Mouse (Mus musculus): Measurements from ENCODE around the gene Fbxl18. TPM values are rescaled to one million over a fixed set of nuclear protein-coding genes. Genes with fewer than 3 reads are reported as not detected.

Gene Fbxl18
- total RNA-seq, 4 experiments from 2014 or later = 14.0 to 18.5 (median 15.1) TPM

DNA sequence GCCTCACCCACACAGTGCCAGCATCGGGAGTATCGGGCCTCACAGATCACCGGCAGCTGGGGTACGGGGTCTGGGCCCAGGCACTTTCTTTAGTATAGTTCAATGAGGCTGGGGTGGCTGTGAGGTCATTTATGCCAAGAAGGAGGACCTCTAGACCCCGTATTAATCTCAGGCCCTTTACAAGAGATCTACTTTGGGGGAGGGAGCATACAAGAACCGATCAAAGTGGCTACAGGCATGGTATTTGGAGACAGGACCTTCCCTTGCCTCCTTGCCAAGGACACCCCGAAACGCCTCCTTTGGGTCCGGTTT, 73.3 kb downstream of the Fbxl18 start:
- no peak for DNase-seq

DNA sequence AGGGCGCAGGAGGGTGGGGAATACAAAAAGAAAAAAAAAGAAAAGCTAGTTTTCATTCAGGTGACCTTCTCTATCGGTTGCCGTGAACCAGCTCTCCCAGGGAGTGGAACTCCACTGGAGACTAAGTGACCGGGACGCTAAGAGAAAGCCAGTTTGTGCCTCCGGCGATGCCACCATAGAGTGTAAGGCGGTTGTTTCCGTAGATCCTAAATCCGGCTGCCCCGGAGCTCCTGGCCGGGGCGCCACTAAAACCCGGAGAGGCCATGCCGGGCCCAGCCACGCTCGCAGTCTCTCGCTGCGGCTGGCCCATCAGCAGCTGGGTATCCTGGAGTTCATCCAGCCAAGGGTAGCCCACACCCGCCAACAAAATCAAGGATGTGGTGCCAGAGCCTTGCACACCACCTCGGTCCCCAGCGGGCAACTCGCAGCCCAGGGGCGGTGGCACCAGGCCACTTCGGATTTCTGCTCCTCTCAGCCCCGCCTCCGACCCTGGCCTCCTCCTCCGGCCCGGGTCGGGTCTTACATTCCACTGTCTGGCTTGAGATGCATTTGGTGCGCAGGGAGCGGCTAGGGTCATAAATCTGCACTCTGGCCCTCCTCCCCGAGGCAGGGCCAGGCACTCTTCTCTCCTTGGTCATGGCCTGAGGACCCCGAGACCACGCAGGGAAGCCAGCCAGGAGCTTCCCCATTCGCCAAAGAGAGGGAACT, 73.8 kb downstream of the Fbxl18 start:
- peak; percentile 95 for DNase-seq

DNA sequence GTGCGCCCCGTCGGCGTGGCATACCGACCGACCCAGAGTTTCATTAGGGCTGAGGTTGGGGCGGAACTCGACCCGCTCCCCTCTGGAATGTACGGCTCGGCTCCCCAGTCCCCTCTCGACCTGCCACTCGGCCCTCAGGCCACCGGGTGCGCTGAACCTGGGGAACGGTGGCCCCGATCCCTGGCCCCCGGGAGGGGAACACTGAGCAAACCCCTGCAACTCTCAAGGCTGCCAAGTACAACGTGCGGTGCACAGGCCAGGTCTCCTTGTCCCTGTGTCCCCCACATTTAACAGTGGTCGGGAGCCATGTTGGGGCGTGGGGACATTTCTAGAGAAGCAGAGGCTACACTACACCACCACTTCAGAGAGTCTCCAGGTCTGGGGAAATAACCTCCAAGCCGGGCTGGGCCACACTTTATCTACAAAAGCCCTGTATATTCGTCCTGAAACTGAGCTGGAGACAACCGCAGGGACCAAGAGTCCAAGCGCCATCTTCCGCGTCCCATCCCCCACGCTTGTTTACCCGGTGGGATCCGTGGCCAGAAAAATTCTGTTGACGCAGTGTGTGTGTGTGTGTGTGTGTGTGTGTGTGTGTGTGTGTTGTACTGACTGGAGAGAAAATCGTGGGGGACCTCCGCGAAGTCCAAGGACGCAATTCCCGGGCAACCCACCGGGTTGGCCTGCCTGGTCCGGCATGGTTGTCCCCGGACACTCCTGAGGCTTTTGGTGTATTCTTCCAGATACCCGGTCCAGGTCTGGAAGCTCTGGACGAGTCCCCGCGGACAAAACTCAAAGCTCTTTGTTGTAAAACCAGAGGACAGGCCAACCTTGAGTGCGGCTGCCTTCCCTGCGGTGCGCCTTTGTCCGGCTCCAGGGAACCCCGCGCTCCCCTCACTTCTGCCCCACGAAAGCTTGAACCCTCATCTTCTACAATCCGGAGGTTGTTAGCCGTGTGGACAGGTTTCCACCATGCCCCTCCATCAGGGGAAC, 74.7 kb downstream of the Fbxl18 start:
- DNase-seq = no peak

DNA sequence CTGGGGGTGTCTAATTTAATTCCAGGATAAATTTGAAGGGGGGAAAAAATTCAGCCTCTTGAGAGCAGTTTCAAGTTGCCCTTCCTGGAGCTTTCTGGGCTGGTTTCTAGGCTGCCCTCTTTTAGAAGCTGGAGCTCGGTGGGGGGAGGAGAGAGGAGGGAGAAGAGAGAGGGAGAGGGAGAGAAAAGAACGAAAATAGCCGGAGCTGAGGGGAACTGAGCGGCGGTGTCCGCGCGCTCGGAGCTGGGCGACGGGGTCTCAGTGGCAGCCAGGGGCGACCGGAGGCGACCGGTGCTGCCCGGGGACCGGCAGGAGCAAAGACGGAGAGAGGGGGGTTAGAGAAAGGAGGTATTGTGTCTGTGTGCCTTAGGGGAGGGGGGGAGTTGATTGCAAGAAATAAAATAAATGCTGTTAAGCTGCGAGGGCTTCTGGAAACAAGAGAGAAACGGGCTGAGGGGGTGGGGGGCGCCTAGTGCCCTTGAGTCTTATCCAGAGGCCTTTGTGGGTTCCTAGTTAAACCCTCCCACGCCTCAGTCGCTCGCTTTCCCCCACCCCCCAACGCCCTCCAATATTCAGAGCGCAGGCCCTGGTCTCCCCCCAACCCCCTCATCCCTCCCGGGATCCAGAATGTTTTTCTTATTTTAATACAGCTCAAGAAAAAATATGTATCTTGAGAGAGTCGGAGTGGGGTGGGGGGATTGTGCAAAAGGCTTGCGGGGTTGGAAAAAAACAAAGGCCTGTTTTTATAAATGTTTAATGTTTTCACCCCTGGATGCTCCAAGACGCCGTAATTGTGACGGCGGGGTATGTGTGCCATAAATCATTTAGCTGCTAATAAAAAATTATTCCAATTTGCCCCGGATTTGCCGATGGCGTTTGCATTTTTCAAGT, 75.6 kb downstream of the Fbxl18 start:
- peak; percentile 62 for DNase-seq

DNA sequence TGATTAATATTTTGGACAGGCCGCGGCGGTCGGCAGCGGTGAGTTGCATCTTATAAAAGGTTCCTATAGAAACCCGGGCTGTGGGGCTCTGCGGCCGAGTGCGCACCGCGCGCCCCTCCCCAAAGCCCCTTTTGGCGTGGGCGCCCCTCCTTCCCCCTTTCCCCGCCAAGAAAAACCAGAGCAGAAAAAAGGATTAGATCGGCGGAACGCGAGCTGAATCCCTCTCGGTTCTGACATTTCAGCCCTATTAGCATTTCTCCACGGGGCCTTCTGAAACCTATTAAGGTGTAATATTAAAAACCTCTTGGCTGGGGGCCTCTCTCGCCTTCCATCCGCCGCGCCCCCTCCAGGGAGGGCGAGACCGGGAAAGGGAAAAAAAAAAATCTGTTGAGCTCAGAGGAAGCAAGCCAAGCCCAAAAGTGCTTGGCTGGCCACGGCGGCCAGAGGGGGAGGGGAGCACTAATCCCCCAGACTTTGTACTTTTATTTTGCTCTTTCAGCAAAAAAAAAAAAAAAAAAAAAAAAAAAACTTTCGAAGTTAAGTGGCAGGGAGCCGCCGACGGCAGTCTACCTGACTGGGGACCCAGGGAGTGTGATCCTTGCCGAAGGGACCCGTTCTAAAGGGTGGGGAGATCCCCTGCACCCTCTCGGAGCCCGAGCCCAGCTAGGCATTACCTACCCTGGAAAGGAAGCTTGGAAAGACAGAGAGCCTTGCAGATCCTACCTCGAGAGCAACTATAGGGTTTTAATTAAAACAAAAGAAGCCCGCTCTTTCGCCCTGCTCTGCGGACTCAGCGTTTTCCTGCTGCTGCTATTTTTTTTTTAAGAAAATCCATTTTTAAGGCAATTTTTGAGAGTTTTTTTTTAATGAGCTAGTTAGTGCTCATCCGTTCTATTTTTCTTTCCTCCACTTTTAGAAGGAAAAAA, 76.5 kb downstream of the Fbxl18 start:
- DNase-seq = peak; percentile 66

DNA sequence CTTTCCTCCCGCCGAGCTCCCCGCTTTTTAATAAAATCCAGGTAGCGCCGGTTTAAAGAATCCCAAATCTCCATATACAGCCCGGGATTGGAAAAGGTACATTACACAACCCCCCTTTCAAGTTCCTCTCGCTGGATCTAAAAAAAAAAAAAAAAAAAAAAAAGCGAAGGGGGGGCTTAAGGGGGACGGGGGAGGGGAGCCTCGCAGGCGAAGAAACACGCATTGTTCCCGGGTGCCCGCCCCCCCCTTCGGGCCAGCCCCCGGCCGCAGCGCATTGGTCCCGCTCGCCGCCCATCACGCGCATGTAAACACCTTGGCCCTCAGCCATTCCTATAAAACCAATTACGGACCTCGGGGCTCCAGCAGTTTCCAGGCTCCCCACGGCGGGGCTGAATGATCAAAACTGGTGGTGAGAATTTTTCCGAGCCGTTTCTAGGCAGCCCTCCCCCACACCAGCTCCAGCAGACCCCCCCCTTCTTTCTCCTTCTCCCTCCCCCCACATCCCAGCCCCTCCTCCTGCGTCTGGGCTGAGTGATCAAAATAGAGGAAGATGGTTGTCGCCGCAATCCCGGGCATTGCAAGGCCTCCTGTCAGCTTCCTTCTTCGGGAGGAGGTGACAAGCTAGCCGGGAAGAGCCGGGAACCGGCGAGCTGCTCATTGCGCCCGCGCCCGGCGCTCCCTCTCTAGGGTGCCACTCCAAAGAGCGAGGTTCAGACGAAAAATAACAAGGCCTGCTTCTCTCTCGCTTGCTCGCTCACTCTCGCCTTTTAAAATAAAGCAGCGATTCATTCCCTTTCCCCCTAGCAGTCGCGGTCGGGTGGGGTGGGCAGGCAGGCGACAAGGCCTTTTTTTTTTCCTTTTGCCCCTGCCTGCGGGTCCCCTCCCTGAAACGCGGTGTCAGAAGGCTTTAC, 77.4 kb downstream of the Fbxl18 start, which contains the start of gene Tnrc18:
Gene Tnrc18, minus strand, starts transcription at position 139 of the 911 bp plus-strand sequence.
- peak; percentile 98 for DNase-seq

Other genes starting within 250 kb of the Fbxl18 start
- gene Slc29a4, start 202.9 kb downstream of the Fbxl18 start, total RNA-seq (2022) = 10 to 100 TPM; 19.9 to 51.4 (median 32.9) TPM
- gene Tnrc18, start 77.8 kb downstream of the Fbxl18 start, total RNA-seq (2022) = 100 to 1,000 TPM in 1 of 4 experiments, 10 to 100 TPM in 3; 75.1 to 117 (median 96.9) TPM
- gene Actb, start 11.3 kb upstream of the Fbxl18 start, total RNA-seq (2022) = 1,000 to 10,000 TPM; 3,015 to 3,481 (median 3,228) TPM
- gene Fscn1, start 64.9 kb upstream of the Fbxl18 start, total RNA-seq (2022) = 10 to 100 TPM; 22.0 to 33.6 (median 31.7) TPM
- gene Rnf216, start 217.6 kb upstream of the Fbxl18 start, total RNA-seq (2022) = 10 to 100 TPM; 41.7 to 58.3 (median 53.6) TPM

Data from adrenal gland, adult 8-10 months (tissue).